Mouse (Mus musculus) urinary bladder, adult 18-20 months (tissue): ENCODE measurements around the gene Ccdc47.

Source experiments
- DNase-seq, 2 experiments: peaks; one replicate each; pipeline ENCODE4 v3.0.0; 2022; ENCODE audit warnings: low spot score in 2 of 2, mixed read lengths in 2 of 2

Ccdc47 gene

DNA sequence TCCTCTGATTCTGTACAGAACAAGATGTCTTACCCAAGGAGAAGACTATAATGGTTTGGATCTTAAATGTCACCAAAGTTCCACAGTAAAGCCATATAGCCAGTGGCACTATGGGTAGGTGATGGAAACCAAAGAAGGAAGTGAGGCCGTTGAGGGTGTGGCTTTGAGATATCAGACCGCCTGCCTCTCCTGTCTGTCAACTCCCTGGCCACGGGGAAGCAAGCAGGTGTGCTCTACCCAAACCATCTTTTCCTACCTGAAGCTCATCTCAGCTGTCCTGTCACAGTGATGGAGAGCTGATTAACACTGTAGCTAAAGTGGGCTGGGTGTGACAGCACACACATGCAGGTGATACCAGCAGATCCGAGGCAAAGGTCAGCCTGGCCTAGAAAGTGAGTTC, 17.9 kb downstream of the Ccdc47 start:
- no peak for DNase-seq

DNA sequence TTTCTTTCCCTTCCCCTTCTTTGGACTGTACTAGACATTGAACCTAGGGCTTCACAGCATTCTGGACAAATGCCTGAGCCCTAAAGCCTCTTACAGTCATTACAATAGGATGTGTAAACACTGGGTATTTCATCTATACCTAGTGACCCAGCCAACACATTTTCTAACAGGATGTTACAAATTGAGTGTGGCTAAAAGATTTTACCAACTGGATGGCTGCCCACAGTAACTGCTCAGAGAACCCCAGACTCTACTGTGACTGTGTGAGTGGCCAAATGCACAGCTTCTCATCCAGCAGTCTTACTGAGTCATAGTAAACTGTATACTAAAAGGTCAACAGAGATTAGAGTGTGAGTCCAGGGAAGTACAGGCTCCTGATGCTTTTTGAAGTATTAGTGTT, 20.8 kb downstream of the Ccdc47 start:
- DNase-seq: no peak

DNA sequence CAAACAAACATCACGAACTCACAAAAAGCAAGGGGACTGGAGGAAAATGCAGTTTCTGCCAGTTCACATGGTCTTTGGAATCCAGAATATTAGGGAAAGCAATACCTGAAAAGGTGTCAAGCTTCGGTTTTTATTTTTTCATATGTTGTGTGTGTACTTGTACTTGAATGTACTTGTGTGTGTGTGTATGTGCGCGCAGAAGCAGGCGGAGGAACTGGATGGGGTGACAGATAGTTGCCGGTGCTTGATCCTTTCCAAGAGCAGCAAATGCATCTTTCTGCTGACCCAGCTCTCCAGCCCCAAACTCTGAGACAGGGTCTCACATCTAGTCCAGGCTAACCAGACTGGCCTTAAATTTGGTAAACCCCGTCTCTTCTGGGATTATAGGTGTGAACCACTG, 21.3 kb downstream of the Ccdc47 start:
- DNase-seq: no peak

DNA sequence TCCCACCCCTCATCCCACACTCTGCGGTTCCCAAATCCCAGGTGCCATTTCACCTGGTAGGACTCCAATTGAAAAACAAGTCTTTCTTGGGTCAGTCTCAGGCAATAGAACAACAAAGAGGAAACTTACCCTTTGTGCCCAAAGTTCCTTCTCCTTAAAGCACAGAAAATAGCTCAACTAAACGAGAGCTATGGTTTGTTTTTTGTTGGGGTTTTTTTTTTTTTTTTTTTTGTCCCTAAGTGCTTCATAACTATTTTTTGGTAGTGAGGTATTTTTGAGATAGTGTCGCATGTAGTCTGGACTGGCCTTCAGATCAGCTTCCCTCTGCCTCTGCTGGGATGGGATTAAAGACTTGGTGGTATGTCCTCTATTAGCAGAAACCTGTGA, 22.0 kb downstream of the Ccdc47 start:
- DNase-seq: no peak

DNA sequence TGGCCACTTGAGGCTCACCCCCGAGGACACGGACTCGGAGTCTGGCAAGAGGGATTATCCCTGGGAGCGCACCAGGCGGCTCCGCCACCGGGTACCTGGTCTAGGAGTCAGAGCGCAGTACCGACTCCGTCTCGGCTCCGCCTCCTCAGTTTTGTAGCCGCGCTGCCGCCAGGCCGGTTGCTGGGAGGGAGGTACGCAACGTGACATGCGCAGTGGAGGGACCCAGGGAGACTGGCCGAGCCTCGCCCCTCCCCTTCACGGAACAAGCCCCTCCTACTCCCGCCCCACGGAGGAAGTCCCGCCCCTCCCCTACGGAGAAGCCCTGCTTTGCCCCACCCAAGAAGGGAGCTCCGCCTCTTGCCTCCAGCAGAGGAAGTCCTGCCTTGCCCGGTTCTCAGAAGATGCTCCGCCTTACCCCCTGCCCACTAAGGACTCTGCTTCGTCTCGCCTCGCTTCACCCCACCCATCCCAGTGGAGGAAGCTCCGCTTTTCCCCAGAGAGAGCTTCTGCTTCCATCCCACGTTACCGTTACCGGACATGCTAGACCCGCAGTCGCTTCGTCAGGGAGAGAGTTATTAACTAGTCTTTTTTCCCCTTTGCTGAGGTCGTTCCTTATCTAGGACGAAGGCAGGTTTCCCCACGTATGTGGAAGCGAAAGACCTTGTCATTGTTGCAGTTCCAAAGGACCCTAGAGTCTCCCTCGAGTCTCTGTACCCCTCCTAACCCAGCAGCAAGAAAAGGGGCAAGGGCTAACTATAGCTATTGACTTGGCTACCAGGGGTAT, 22.6 kb downstream of the Ccdc47 start:
- DNase-seq: peak; percentile 88 to 97

DNA sequence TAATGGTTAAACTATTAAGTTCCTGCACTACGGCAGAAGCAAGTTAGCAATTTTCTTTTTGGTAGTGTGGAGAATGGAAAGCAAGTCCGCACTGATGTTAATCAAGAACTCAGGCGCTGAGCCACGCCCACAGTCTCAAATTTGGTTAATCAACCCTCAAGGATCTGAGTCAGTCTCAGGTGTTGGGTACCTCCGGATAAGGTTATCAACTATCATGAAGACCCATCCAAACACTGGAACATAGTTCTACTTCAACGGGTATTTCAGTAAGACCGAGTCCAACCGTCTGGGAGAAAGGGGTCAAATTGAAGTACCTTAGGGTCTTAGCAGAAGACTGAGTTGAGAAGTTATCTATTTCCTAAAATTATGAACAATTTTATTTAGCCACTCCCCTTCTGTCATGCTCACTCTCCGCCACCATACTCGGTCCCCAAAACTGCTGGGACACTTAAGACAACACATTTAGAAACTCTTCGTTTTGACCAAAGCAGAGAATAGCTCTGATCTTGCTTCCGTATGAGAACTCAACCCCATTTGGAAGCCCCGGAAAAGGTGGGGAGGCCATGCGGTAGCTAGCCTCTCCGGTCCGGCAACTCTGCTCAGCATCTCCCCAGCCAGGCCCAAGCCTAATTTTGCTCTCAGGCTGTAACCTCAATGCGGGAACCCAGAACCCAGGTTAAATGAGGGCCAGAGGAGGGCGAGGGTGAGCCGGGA, 23.3 kb downstream of the Ccdc47 start:
- DNase-seq: no peak

DNA sequence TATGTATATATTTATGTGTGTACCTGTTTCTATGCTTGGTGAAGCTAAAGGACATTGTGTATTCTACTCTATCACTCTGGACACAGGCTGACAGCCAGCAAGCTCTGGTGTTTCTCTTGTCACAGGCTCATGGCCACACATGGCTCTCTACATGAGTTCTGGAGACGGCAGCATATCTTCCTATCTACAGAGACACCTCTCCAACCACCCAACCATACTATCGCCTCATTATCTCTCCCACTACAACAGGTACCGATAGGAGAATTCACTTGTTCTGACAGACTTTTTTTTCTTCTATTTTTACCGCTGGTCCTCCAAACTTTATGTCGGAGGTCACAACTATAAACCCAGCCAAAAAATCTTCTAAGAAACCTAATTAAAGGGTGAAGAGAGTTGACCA, 23.9 kb downstream of the Ccdc47 start:
- no peak for DNase-seq

DNA sequence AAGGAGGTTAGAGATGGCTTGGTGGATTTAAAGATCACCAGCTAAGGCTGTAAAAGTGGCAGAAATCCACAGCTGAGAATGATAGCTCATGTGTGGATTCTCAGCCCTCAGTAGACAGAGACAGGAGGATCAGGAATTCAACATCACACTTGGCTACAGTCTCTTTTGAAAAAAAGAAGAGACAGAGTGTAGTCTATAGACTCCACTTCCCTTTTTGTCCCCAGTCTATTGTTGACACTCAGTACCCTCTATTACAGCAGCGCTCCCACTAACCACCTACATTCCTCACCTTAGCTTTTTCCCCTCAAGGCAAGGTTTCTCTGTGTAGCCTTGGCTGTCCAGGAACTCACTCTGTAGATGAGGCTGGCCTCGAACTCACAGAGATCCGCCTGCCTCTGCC, 24.4 kb downstream of the Ccdc47 start:
- no peak for DNase-seq

DNA sequence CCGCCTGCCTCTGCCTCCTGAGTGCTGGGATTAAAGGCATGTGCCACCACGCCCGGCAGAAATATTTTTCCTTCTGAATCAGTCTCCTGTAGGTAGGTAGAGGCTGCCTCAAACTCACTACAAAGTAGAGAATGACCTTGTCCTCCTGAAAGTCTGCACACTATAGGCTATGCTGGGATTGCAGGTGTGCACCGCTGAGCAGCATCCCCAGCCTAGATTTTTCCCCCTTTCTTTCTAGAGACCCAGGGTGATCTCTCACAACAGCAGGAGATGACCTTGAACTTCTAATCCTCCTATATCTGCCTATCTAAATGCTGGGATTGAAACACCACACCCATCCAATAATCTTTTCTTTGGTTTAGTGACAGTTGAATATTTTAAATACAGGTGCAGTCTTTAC, 28.8 kb downstream of the Ccdc47 start:
- DNase-seq: no peak

DNA sequence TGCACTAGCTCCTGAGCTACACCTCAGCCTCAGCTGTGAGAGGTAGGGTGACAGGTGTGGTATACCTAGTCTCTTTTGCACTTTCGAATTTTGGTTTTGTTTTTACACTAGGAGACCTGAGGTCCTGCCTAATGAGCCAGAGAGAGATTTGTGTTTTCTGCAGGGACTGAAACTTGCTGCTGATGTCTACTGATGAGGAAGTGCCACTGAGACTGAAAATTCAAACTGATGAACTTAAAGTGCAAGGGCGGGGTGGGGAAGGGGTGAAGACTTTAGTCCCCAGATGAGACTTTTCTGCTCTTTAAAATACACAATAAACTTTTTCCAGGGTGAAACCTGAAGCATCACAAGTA, 35.7 kb downstream of the Ccdc47 start:
- no peak for DNase-seq

DNA sequence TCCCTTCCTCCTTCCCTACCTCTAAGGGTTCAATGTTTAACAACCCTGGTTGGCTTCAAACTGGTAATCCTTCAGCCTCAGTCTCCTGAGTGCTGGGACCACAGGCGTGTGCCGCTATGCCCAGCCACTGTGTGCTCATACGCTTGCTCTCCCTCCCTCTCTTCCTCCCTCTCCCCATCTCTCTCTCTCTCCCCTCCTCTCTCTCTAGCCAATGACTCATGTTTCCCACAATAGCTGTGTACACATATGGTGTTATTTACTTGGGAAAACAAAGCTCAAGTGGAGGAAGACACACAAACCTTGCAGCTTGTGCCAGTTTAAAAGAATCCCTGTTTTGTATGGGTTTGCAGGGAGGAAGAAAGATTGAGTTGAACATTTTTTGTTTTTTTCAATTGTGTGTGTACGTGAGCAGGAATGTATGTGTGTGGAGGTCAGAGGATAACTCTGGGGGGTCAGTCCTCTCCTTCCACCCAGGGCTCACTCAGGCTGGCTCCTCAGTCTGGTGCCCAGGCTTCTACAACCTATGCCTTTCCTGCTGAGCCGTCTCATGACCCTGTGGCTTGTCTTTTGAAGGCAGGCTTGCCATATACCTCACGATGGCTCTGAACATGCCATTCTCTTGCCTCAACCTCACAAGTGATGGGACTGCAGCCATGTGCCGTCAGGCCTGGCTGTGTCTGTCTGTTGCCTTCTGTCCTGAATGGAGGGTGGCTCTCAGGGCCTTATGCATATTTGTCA, 36.3 kb downstream of the Ccdc47 start:
- DNase-seq: no peak

DNA sequence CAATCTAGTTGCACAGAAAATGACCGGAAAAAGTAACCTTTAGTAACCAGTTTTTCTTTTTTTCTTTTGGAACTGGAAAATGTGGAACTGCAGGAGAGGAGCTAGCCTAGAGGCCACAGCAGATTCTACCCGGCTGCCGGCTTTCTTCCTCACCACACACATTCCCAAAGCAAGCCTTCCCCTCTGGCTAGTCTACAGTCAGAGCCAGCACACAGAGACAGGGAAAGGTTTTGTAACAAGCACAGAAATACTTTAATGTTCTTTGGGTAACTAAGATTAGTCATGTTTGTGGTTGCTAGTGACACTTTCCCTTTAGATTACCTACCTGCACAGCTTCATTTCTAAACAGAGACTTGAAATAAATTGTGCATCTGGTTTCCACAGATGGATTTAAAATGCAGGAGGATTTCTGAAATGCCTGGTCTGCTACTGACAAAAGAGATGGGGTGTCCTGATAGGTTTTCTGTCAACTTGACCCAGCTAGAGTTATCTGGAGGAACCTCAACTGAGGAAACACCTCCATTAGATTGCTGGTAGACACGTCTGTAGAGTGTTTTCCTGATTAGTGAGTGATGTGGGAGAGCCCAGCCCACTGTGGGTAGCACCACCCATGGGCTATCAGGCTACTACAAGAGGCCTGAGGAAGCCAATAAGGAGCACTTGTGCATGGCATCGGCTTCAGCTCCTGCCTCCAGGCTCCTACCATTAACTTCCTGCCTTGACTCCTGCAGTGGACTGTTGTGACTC, 37.9 kb downstream of the Ccdc47 start:
- DNase-seq: no peak

DNA sequence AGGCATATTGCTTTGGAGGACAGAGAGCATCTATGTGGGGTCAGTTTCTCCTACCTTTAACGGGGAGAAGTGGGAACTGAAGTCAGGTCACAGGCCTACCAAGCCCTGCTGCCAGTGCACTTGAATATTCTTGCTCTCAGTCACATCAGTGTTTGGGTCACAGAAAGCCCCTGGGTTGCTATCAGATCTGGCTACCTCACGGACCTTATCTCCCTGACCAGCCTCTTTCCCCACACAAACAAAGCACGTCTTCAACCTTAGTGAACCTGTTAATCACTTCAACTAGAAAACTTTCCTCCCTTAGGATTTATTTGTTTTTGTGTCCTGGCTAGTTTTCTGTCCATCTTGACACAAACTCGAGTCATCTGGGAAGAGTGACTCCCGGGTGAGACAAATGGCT, 39.8 kb downstream of the Ccdc47 start:
- no peak for DNase-seq

DNA sequence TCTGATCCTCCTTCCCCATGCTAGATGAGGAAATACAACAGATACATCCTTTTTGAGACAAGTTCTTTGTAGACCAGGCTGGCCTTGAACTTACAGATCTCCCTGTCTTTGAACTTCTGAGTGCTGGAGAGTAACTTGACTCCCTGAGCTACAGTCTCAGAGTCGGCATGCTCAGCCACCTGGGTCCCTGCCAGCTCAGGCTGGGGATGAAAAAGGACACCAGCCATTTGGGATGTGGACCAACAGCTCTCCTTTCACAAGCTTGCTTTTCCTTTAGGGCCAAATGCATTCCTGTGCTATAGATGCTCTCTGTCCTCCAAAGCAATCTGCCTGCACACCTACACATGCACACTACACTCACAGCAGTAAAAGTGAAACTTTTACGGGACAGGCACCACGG, 41.1 kb downstream of the Ccdc47 start:
- no peak for DNase-seq

DNA sequence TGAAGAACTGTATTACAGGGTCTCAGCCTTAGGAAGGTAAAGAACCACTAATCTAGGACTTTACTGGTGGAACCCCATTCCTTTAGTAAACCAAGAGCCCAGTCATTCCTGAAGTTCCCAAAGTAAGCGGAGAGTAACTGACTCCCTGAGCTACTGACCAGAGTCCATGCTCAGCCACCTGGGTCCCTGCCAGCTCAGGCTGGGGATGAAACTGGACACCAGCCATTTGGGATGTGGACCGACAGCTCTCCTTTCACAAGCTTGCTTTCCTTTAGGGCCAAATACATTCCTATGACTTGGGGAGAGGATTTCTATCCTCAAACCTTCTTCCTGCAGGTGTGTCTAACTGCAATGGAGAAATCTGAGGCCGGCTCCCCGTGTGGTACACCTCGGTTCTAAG, 41.8 kb downstream of the Ccdc47 start:
- no peak for DNase-seq

DNA sequence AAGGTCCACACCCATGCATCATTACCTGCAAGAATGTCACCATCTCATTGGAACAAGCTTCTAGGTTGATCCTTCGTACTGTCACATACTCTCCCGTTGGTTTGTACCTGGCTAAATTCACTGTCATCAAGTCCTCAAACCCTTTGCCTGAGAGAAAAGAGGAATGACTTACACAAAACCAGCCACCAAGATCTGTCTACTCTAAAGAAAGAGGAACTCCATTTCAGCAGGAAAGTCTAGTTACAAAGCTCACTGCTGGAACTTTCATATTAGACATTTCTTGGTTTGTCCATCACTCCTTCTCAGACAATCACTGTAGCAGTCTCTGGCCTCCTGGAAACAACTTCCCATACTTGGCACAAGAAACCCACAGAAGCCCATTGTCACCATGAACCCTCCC, 42.9 kb downstream of the Ccdc47 start:
- no peak for DNase-seq

DNA sequence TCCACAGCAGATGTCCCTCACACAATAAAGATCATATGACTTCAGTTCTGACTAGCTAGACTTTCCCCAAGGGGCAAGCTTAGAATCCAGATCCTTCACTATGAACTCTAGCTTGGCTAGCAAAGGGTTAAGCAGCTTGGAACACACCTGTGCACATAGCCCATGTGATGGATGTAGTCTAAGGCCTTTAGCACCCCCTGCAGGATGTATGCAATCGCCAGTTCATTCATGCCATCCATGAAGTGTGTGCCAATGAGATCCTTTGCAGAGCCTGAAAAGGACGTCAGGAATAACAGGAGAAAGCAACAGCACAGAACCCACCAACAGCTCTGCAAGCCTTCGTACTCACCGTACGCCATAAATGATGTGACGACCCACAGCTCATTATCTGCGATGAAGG, 45.3 kb downstream of the Ccdc47 start:
- no peak for DNase-seq

DNA sequence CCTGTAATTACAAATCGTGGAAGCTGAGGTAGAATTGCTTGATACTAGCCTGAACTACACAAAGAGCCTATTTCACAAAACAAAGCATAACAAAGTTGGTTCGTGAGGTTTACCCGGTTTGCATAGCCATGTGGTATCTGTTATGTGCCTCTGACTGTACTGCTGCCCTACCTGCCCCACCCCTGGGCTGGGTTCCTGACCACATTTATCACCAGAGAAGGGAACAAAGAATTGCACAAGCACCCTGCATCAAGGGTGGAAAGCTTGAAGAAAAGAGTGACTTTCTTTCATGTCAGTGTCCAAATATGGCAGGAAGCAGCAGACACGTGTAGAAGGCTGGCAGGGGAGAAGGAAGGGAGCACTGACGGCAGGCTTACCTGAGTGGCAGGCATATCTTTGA, 48.7 kb downstream of the Ccdc47 start:
- no peak for DNase-seq

DNA sequence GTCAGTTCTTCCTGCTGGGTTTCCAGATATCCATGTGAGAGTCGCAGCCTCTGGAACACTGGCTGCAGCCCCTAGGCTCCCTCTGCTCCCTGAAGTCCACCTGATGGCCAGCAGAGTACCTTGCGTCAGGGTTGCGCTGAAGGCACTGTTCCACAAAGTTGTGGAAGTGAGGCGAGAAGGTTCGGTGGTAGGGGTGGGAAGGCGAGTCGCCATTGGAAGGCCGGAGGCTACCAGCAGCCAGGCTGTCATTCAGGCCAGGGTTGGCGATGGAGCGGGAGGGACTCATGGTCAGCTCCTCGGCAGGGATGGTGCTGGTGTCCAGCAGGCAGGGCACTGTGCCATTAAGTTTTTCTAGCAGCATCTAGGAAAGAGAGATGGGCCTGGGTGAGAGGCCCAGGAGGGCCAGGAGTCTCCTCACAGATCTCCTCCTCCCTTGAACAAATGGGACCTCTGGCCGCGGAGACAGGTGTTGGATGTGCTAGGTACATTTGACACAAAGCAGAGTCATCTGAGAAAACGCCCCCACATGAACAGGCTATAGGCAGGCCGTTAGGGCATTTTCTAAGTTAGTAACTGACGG, 51.5 kb downstream of the Ccdc47 start:
- no peak for DNase-seq

DNA sequence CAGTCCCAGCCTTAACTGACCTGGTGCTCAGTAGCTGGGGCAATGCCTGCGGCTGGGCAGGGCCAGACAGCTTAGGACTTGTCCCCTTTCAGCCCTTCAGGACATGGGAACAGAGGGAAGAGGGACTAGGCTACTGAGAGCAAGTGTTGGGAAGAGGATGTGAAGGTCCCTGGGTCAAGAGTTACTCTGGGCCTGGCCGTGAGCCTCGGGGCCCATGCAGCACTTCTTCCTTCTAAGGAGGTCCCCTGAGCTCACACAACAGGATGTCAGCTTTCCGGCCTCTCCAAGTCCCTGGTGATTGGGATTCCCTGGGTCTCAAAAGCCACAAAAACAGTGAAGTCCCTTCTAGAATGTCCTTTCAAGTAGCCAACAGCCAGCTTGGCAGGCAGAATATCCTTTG, 52.6 kb downstream of the Ccdc47 start:
- no peak for DNase-seq

DNA sequence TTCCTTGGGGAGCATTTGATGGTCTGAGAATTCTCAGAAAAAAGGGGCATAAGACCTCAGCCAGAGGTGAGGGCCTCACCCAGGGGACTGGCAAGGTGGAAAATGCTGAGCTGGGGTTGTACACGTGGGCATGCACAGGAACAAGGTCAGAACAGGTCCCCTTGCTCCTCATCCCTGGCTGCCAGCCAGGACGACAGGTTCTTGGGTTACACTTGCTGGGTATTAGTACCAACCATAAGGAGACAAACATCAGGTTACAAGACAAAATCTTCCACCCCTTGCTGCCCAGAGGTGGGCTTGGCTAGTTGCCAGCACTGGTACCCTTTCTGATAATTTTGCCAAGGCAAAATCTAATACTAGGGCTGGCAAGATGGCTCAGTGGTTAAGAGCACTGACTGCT, 53.9 kb downstream of the Ccdc47 start:
- DNase-seq: no peak
